Mouse (Mus musculus) left cerebral cortex, postnatal 4 days (tissue): Measurements from ENCODE around the gene Cep350. TPM values are rescaled to one million over a fixed set of nuclear protein-coding genes. Genes with fewer than 3 reads are reported as not detected.

Experiments used
- DNase-seq: peaks from one replicate; pipeline ENCODE4 v3.0.0-alpha.2; 2022
- intact Hi-C: fragments of 180-260 bp; cut with DNase I; formaldehyde crosslinking; loops from one replicate; pipeline ENCODE4 v1.15.1; 2025
- total RNA-seq, 2 experiments: library from RNA; stranded (reverse); gene quantifications; 2 replicates each; pipeline ENCODE4 v1.2.3; 2021

The Cep350 gene
- total RNA-seq: 10 to 100 TPM; 49.9 to 52.8 TPM

- intact Hi-C loops: no loop called here
- peak; percentile 99 for DNase-seq
Measured at GRCm38 (mm10) chr1:155973068-155973718, at the start of gene Cep350. Gene Cep350 (minus strand): TSS chr1:155973255.

DNA sequence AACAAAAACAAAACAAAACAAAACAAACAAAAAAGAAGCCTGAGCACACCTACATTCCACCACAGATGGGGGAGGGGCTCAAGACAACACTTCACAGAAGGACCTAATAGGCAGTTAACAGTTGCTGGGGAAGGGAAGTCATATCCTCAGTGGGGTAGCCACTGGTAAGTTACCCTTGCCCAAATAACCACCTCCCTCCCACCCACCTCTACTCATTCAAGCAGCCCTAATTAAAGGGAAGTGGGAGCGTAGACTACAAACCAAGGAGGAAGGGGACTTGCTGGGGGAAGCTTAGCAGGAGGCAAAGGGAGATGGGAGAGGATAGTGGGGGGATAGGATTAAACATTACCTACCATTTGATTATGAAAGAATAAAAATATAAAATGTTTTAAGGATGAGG lies 47.3 kb upstream of the Cep350 start:
- intact Hi-C loops: no loop called here

GRCm38 (mm10) chr1:156019800-156020199 lies 46.7 kb upstream of the Cep350 start:
- intact Hi-C loops: no loop called here
- DNase-seq: no peak

More for the DNA sequence above, 47.3 kb upstream of the Cep350 start:
- DNase-seq: no peak

- no peak for DNase-seq
- intact Hi-C loops: no loop called here
Measured at GRCm38 (mm10) chr1:156009003-156009402, 35.9 kb upstream of the Cep350 start.

GRCm38 (mm10) chr1:156005906-156006305 lies 32.9 kb upstream of the Cep350 start:
- intact Hi-C loops: no loop called here
- no peak for DNase-seq

DNA sequence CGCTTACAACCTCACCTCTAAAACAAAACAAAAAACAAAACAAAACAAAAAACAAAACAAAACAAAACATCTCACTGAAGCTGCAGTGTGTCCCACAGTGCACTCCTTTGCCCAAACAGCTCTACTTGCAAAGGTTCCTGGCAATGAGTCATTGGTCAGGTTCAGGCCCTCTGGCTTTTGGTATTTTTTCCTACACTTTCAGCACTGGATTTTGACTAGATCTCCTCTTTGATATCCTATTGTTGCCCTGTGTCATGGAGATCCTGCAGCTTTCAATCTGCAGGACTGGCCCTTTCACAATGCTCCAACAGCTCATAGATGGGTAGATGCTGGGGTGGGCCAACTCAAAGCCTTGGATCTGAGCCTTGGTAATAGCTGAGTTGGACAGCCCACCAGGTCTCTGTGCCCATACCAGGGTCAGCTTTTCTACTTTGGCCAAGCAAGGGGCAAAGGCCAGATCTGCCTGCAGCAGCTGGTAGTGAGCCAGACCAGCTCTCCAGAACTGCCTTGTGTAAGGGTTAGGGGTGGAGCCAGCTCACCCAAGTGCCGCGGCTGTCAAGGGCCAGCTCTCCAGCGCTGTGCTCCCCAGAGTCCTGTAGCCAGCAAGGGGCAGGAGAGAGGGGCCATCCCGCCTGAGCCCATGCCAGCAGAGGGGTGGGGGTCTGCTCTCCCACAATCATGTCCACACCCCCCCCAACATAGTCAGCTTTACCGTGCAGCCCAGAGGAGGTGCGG lies 30.3 kb upstream of the Cep350 start:
- intact Hi-C loops: no loop called here
- DNase-seq: peak; percentile 1

- intact Hi-C loops: no loop called here
- no peak for DNase-seq
Measured at GRCm38 (mm10) chr1:156002366-156002765, 29.3 kb upstream of the Cep350 start.

GRCm38 (mm10) chr1:155995612-155996011 lies 22.6 kb upstream of the Cep350 start:
- intact Hi-C loops: no loop called here
- DNase-seq: no peak

DNA sequence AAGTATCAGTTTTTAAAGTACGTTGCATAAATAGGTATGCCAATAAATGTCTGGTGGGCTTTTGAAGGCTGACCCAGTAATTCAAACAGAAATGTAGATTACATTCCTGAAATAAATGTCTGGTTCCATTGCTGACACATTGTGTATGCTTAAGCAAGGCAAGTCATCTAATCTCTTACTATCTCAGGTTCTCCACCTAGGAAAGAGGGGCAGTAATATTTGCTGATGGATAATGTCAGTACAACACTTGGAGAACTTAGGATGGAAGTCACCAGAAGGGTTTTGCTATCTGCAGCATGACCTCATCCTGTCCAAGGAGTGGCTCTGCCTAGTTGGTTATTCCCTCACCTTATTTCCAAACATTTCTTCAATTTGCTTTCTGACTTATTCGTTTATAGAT lies 21.5 kb upstream of the Cep350 start:
- intact Hi-C loops: no loop called here
- no peak for DNase-seq

DNA sequence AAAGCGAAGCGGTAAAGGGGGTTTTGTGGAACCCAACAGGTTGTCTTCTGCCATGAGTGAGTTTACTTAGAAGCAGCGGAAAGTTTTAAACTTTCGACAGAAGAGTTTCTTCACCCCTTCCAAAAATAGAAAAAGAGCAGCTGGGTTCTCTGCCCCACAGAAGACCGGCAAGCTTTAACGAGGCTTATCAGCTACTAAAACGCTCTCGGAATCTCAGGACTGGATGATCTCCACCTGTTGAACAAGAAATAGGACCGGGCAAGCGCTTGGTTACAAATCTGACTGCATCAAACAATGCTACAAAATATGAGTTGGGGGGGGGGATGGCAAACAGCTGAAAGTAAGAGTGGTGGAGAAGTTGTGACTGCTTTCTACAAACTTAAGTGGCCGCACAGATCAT lies 17.3 kb upstream of the Cep350 start:
- DNase-seq: no peak
- intact Hi-C loops: no loop called here

DNA sequence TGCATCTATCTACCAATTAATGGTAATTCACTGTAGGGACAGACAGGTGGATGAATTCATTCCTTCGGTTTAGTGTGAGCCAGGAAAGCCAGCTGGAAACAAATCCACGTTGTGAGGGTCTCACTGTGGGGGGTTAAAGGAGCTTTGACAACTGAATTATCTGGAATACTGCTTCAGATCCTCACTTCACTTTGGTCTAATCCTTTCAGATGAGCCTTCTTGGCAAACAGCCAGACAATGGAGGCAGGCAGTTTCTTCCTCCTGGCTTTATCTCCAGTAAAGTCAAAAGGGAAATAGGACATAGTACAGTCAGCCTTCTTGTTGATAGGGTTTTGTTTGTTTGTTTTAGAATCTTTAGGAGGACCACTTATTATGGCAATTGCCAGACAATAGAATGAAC lies 16.3 kb upstream of the Cep350 start:
- peak; percentile 57 for DNase-seq
- intact Hi-C loops: no loop called here

- intact Hi-C loops: no loop called here
- DNase-seq: no peak
Measured at GRCm38 (mm10) chr1:155987625-155988024, 14.6 kb upstream of the Cep350 start.

DNA sequence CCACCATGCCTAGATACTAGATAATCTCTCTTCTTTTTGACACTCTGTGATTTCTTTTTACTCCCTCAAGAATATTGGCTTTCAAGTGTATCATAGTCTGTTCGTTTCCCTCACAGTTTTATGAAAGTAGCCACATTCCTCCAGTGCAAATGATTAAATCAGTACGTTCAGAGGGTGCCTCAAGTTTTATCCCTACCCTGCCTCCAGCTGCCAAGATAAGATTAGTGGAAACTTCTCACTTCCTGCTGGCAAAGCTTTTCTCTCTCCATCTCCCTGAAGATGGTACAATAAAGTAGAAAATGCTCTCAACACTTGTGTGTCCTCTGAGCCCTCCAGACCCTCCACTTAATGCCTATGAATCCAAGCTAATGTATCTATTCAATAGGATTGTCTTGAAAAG lies 1.9 kb upstream of the Cep350 start:
- no peak for DNase-seq
- intact Hi-C loops: no loop called here

DNA sequence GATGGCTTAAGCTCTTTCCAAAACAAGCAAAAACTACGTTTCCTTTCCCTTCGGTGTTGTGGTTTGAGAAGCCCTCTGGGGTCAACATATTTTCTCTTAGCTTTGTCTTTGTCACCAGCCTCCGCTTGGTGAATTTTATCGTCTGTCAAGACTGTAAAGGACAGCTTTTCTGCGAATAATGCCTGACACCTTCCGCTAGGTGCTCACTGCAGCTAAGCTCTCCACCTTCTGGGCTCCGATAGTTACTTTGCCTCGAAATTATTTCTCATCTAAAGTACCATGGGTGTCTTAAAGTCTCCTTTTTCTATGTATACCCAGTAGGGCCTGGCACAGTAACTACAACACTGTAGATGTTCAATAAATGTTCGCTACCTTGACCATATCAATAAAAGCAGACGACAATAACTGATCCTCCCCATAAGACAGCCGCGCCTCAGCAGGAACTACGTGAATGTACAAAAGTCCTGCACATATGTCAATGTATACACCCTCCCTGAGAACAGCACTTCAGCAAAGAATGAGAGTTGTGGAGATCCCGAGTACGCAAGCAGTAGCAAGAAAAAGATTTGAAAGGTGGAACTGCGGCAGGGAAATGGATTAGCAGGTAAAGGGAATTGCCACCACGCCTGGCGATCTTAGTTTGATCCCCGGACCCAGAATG lies 794 bp upstream of the Cep350 start:
- intact Hi-C loops: no loop called here
- no peak for DNase-seq

DNA sequence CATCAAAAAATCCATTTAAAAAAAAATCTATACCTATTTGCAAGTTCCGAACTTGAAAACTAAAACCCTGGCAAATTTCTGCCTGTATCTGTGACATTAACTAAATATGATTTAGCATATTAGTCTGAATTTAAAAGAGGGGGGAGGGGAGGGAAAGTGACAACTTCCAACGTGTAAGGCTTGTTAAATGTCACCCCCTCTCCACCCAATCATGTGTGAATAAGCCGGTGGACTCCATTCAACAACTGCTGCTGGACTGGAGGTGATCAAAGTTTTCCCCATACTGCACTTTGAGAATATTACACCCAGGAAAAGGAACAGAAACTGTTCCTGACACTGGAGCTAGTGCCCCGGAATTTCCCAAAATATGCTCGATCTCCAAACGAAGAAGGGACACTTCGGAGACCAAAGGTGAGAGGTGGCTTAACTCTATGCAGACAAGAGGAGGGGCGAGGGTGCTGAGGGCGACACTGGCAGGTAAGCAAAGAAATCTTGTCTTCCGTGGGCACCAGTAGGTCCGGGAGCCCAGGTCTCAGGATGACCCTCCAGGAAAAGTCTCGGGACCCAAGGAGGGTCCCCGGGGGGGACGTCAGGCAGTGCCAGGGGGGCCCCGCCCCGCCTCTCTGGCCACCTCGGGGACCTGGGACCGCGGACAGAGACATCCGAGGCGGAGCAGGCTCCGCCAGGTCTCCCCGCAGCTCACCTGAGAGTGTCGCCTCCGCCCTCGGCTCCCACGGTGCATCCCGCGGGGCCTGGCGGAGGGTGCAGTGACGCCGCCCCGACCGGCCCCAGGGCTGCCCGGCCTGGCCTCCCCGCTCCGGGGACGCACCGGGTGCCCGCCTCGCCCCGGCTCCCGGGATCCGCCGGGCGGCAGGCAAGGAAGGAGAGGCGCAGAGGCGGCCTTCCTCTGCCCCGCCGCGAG lies 648 bp downstream of the Cep350 start:
- DNase-seq: peak; percentile 45
- intact Hi-C loops: no loop called here

DNA sequence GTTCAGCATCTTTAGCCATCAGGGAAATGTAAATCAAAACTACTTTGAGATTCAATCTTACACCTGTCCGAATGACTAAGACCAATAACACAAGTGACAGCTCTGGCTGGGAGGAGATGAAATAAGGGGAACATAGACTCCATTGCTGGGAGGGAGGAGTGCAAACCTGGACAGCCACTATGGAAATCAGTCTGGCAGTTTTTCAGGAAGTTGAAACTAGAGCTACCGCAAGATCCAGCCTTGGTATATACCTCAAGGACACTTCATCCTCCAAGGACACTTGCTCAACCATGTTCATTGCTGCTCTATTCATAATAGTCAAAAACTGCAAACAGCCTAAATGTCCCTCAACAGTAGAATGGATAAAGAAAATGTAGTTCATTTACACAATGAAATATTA lies 23.9 kb downstream of the Cep350 start:
- DNase-seq: no peak
- intact Hi-C loops: no loop called here

GRCm38 (mm10) chr1:155944361-155944760 lies 28.7 kb downstream of the Cep350 start:
- intact Hi-C loops: no loop called here
- no peak for DNase-seq

DNA sequence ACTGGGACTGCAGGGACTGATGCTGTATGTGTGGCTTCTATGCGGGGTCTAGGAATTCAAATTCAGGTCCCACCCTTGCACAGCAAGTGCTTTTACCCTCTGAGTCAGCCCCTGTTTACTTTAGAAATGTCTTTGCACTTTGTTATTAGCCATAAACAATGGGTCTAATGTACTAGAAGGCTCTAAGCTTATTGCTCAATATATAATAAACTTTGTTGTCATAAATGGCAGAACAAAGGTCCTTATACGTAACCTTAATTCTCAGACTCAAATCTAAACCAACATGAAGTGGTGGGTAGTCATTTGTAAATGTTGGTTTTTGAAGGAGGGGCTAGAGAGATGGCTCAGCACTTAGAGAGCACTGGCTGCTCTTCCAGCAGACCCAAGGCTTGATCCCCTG lies 35.6 kb downstream of the Cep350 start:
- intact Hi-C loops: no loop called here
- DNase-seq: no peak

DNA sequence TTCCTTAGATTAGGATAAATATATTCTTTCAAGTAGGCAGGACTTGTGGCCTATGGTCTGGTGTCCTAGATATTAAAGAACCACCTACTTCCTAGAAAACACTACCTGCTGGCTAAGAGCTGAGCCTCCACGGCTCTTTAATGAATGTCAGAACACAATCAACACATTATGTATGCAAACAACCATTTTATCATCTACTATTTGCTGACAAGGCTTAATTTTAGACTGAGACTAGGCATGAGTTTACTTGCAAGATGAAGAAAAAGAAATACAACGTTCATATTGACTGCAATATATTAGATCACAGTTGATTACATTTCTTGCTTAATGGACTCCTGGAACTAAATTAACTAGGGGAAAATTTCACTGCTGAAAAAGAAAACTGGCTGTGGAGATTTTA lies 38.4 kb downstream of the Cep350 start:
- intact Hi-C loops: no loop called here
- DNase-seq: no peak

DNA sequence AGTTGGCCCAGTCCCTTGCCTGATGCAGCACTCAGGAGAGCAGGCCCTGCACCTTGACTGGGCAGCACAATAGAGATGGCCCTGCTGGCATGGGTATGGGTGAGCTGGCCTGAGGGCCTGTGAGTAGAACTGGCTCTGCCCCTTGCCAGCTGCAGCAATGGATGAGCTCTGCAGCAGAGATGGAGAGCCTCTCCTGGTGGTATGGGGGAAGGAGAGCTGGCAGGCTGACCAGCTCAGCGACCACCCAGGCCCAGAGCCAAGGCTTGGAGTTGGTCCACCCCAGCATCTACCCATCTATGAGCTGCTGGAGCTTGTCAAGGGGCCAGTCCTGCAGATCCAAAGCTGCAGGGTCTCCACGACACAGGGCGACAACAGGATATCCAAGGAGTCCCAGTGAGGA lies 69.5 kb downstream of the Cep350 start:
- DNase-seq: peak; percentile 80
- intact Hi-C loops: loop anchor here (5.0 kb wide), 1 partner anchor 36 kb away; no protein-coding TSS in a partner anchor

GRCm38 (mm10) chr1:155901348-155901747 lies 71.7 kb downstream of the Cep350 start:
- no peak for DNase-seq
- intact Hi-C loops: loop anchor here (5.0 kb wide), 1 partner anchor 34 kb away; no protein-coding TSS in a partner anchor
